Mouse (Mus musculus) 3134 (cell line): ENCODE data around the gene Prr18.
"Not testable (repeated sequence)": the region's sequence is repeated elsewhere in the genome, so short reads cannot be mapped to it uniquely, and the experiment has no call there.

ENCODE experiments used
- DNase-seq: peaks from one replicate; pipeline ENCODE4 v3.0.0-alpha.2; 2011; ENCODE audit warnings: low spot score; ENCODE audit not compliant: insufficient read length; ENCODE audit errors: extremely low read depth

The Prr18 gene

GRCm38 (mm10) chr17:8337159-8337558, at the start of gene Prr18:
Gene Prr18 (plus strand): TSS chr17:8337459.
- DNase-seq, result not testable (repeated sequence)

- no peak for DNase-seq
Measured at GRCm38 (mm10) chr17:8289993-8290679, 47.1 kb upstream of the Prr18 start.

- DNase-seq, result peak; percentile 7
Measured at GRCm38 (mm10) chr17:8290736-8291135, 46.5 kb upstream of the Prr18 start.

GRCm38 (mm10) chr17:8295825-8296224, 41.4 kb upstream of the Prr18 start:
- no peak for DNase-seq

GRCm38 (mm10) chr17:8296313-8296844, 40.9 kb upstream of the Prr18 start:
- no peak for DNase-seq

- no peak for DNase-seq
Measured at GRCm38 (mm10) chr17:8297746-8298145, 39.5 kb upstream of the Prr18 start.

- DNase-seq, result no peak
Measured at GRCm38 (mm10) chr17:8298281-8298680, 39.0 kb upstream of the Prr18 start.

- no peak for DNase-seq
Measured at GRCm38 (mm10) chr17:8299524-8299923, 37.7 kb upstream of the Prr18 start.

- DNase-seq, result no peak
Measured at GRCm38 (mm10) chr17:8301515-8301914, 35.7 kb upstream of the Prr18 start.

- DNase-seq, result no peak
Measured at GRCm38 (mm10) chr17:8302772-8303438, 34.4 kb upstream of the Prr18 start.

GRCm38 (mm10) chr17:8303671-8304070, 33.6 kb upstream of the Prr18 start:
- no peak for DNase-seq

- DNase-seq, result peak; percentile 54
Measured at GRCm38 (mm10) chr17:8305801-8306200, 31.5 kb upstream of the Prr18 start.

- peak; percentile 99 for DNase-seq
Measured at GRCm38 (mm10) chr17:8310838-8311614, 26.2 kb upstream of the Prr18 start, which contains the start of gene Sft2d1. Gene Sft2d1 (plus strand): TSS chr17:8311102.

- no peak for DNase-seq
Measured at GRCm38 (mm10) chr17:8311751-8312150, 25.5 kb upstream of the Prr18 start.

GRCm38 (mm10) chr17:8313976-8314375, 23.3 kb upstream of the Prr18 start:
- DNase-seq, result no peak

- DNase-seq, result no peak
Measured at GRCm38 (mm10) chr17:8316251-8316650, 21.0 kb upstream of the Prr18 start.

GRCm38 (mm10) chr17:8326877-8327276, 10.4 kb upstream of the Prr18 start:
- DNase-seq, result not testable (repeated sequence)

GRCm38 (mm10) chr17:8328511-8329174, 8.6 kb upstream of the Prr18 start:
- peak; percentile 20 for DNase-seq

GRCm38 (mm10) chr17:8330602-8331001, 6.7 kb upstream of the Prr18 start:
- DNase-seq, result no peak

- DNase-seq, result no peak
Measured at GRCm38 (mm10) chr17:8339666-8340374, 2.6 kb downstream of the Prr18 start.
